Mouse (Mus musculus) hindbrain, postnatal 0 days (tissue): Measurements from ENCODE around the gene Fbxo17. TPM values are rescaled to one million over a fixed set of nuclear protein-coding genes. Genes with fewer than 3 reads are reported as not detected.
"Not testable (repeated sequence)": the region's sequence is repeated elsewhere in the genome, so short reads cannot be mapped to it uniquely, and the experiment has no call there.

Experiments
- ATAC-seq: fragments of 200-750 bp; cut with Nextera tagmentation; 2 replicates; pipeline ENCODE4 v1.8.0; 2017; ENCODE audit warnings: mild to moderate bottlenecking, moderate TSS enrichment, moderate library complexity
- DNase-seq: peaks from one replicate; pipeline ENCODE4 v3.0.0-alpha.2; 2015; ENCODE audit warnings: low spot score
- H3K27ac ChIP-seq: fragments of 300-500 bp; sonication (generic); 2 replicates; pipeline ENCODE4 v1.5.1; 2014; ENCODE audit warnings: mild to moderate bottlenecking
- H3K27me3 ChIP-seq: fragments of 300-500 bp; sonication (generic); 2 replicates; pipeline ENCODE4 v1.6.1; 2014; ENCODE audit warnings: low read length, mixed read lengths; ENCODE audit not compliant: insufficient read depth
- H3K36me3 ChIP-seq: fragments of 300-500 bp; sonication (generic); 2 replicates; pipeline ENCODE4 v1.6.1; 2014; ENCODE audit warnings: low read length, mixed read lengths; ENCODE audit not compliant: insufficient read depth
- H3K4me1 ChIP-seq: fragments of 300-500 bp; sonication (generic); 2 replicates; pipeline ENCODE4 v1.6.1; 2014; ENCODE audit warnings: antibody characterized with exemption, low read length, mixed read lengths; ENCODE audit not compliant: insufficient read depth
- H3K4me2 ChIP-seq: fragments of 300-500 bp; sonication (generic); 2 replicates; pipeline ENCODE4 v1.6.1; 2014; ENCODE audit warnings: low read depth, mild to moderate bottlenecking, low read length, moderate library complexity, mixed read lengths
- H3K4me3 ChIP-seq: fragments of 300-500 bp; sonication (generic); 2 replicates; pipeline ENCODE4 v1.5.1; 2014; ENCODE audit warnings: low read length
- H3K9ac ChIP-seq: fragments of 300-500 bp; sonication (generic); replicated peaks from 2 replicates; pipeline ENCODE4 v1.6.1; 2014; ENCODE audit warnings: mild to moderate bottlenecking, low read length, moderate library complexity, mixed read lengths
- H3K9me3 ChIP-seq: fragments of 300-500 bp; sonication (generic); 2 replicates; pipeline ENCODE4 v1.6.1; 2016; ENCODE audit warnings: low read length, mixed read lengths
- CTCF ChIP-seq: IDR thresholded peaks from 2 replicates; pipeline ENCODE4 v1.5.1; 2016; ENCODE audit warnings: antibody characterized with exemption, control low read depth, low read depth
- WGBS: fragments of 180-500 bp; shearing (Covaris S2); extraction: QIAGEN DNeasy Blood & Tissue Kit; methylation state at CpG from one replicate; pipeline ENCODE4 v1.1.7; 2014; 5-methylcytosine and 5-hydroxymethylcytosine counted together
- polyA plus RNA-seq: library from polyadenylated mRNA; unstranded; fragments of >200 nt; fragmentation: Nextera tagmentation; extraction: Ambion mirVana; gene quantifications from 2 replicates; pipeline ENCODE4 v1.2.1, GENCODE M21; 2015
- total RNA-seq: library from RNA; depleted of rRNA; stranded (reverse); fragments of >200 nt; gene quantifications from 2 replicates; pipeline ENCODE4 v1.2.3, GENCODE M21; 2014; rRNA removed

Gene Fbxo17
- 3.7 and 5.0 TPM in 2 replicates for total RNA-seq
- polyA plus RNA-seq, result 6.5 and 7.7 TPM in 2 replicates

- peak within 1 kb of the TSS; percentile 78 for H3K4me2 ChIP-seq
- ATAC-seq (peak; percentile 68), DNase-seq (peak; percentile 49)
- peak; percentile 33; the same call in 1 of the 2 replicates for TF ChIP-seq CTCF
- H3K27me3 ChIP-seq, result no peaks in the 10 kb centered on the region
- H3K4me1 ChIP-seq, result peaks cover 5% of the 10 kb centered on the region; the same call in 1 of the 2 replicates
- peak within 1 kb of the TSS; percentile 37 for H3K9ac ChIP-seq
- H3K9me3 ChIP-seq, result no peaks in the 10 kb centered on the region
- H3K36me3 ChIP-seq, result no peaks in the 10 kb centered on the region
- peak within 1 kb of the TSS; percentile 38 for H3K4me3 ChIP-seq
- WGBS, result 4% methylated on average over 36 of the region's 36 CpGs
- no peak within 1 kb of the TSS for H3K27ac ChIP-seq
These were observed at the start of gene Fbxo17 for GRCm38 (mm10) chr7:28716590-28717281. Gene Fbxo17 (plus strand): TSS chr7:28716804.

DNA sequence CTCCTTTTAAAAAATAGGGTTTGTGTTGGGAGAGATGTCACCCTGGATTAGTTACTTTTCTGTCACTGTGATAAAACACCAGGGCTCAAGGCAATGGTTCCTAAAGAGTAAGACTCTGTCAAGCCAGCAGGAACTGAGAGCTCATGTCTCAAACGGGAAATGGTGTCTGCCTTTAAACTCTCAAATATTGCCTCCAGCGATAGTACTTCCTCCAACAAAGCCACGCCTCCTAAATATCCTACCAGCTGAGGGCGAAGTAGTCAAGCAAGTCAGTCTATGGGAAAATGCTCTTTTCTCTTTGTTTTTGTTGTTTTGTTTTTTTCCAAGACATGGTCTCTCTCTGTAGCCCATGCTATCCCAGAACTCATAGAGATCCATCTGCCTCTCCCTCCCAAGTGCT is 45.4 kb upstream of the Fbxo17 start:
- no peak for ATAC-seq
- Histone ChIP-seq H3K9ac (no peak overlapping the region), H3K4me2 (no peak overlapping the region), H3K4me1 (no peaks in the 10 kb centered on the region), H3K27me3 (no peaks in the 10 kb centered on the region), H3K27ac (no peak overlapping the region), H3K4me3 (no peak overlapping the region), H3K36me3 (no peaks in the 10 kb centered on the region), H3K9me3 (no peaks in the 10 kb centered on the region)
- no peak for TF ChIP-seq CTCF
- DNase-seq, result no peak
- 69% methylated on average over 4 of the region's 4 CpGs for WGBS

- H3K36me3 ChIP-seq, result no peaks in the 10 kb centered on the region
- WGBS, result 91% methylated on average over 5 of the region's 5 CpGs
- H3K4me2 ChIP-seq, result no peak overlapping the region
These were observed 44.3 kb upstream of the Fbxo17 start for GRCm38 (mm10) chr7:28672276-28672675.

GRCm38 (mm10) chr7:28672786-28673185 is 43.8 kb upstream of the Fbxo17 start:
- not testable (repeated sequence) for DNase-seq, H3K4me2 ChIP-seq, H3K27me3 ChIP-seq, ATAC-seq, H3K27ac ChIP-seq, H3K9ac ChIP-seq, H3K36me3 ChIP-seq, H3K4me1 ChIP-seq, H3K9me3 ChIP-seq, H3K4me3 ChIP-seq
- 69% methylated on average over 5 of the region's 5 CpGs for WGBS

More at GRCm38 (mm10) chr7:28672276-28672675, 44.3 kb upstream of the Fbxo17 start:
- DNase-seq (no peak), ATAC-seq (no peak)
- H3K4me1 ChIP-seq, result no peaks in the 10 kb centered on the region
- H3K9me3 ChIP-seq, result no peaks in the 10 kb centered on the region
- no peak overlapping the region for H3K27ac ChIP-seq
- H3K4me3 ChIP-seq, result no peak overlapping the region
- H3K27me3 ChIP-seq, result no peaks in the 10 kb centered on the region
- H3K9ac ChIP-seq, result no peak overlapping the region
- TF ChIP-seq CTCF, result no peak

DNA sequence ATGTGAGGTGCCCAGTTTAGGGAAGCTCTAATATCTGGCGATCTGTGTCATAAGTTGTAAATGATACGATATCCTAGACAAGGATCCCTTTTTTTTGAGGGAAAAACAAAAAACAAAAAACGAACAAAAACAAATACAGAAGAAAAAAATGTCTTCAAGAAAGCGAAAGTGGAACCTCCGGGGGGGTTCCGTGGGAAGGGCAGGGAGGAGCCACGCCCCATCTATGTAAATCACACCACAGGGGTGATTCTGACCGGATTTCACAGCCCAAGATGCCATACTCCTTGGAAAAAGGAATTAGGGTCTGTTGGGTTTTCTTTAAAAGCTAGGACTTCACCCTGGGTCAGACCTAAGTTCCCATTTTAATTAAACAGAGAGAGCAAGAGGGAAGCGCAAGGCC is 41.6 kb upstream of the Fbxo17 start:
- DNase-seq, result no peak
- Histone ChIP-seq H3K9me3 (no peaks in the 10 kb centered on the region), H3K4me2 (no peak overlapping the region), H3K36me3 (no peaks in the 10 kb centered on the region), H3K4me1 (no peaks in the 10 kb centered on the region), H3K27ac (no peak overlapping the region), H3K9ac (no peak overlapping the region), H3K27me3 (no peaks in the 10 kb centered on the region), H3K4me3 (no peak overlapping the region)
- no peak for TF ChIP-seq CTCF
- WGBS, result 78% methylated on average over 9 of the region's 9 CpGs
- ATAC-seq, result no peak

- Histone ChIP-seq H3K27me3 (no peaks in the 10 kb centered on the region), H3K9me3 (no peaks in the 10 kb centered on the region), H3K36me3 (no peaks in the 10 kb centered on the region), H3K4me3 (no peak overlapping the region), H3K27ac (no peak overlapping the region), H3K4me1 (no peaks in the 10 kb centered on the region), H3K9ac (no peak overlapping the region), H3K4me2 (no peak overlapping the region)
- 45% methylated on average over 11 of the region's 11 CpGs for WGBS
- ATAC-seq (no peak), DNase-seq (peak; percentile 17)
- peak; percentile 58 for TF ChIP-seq CTCF
These were observed 40.9 kb upstream of the Fbxo17 start for GRCm38 (mm10) chr7:28675746-28676145.
